Mouse (Mus musculus): ENCODE measurements around the gene Spag5.

GRCm38 (mm10) chr11:78353081-78353480, 51.8 kb downstream of the Spag5 start:
- no peak for TF ChIP-seq CTCF (IDR thresholded peaks at IDR 0.05; ENCODE audit: insufficient read depth, low read depth, low read length)
- TF ChIP-seq POLR2A (IDR thresholded peaks at IDR 0.05; ENCODE audit: insufficient read depth, low read depth, low read length), result no peak
